Mouse (Mus musculus): Measurements from ENCODE around the gene Cd82. TPM values are rescaled to one million over a fixed set of nuclear protein-coding genes. Genes with fewer than 3 reads are reported as not detected.

The Cd82 gene
- polyA plus RNA-seq, 1 experiment from 2014 or later: 17.4 TPM

- Histone ChIP-seq H3K4me3 (ENCODE audit: low read length) (no peak overlapping the region), H3K9ac (ENCODE audit: low read depth, low read length) (no peak overlapping the region), H3K27ac (ENCODE audit: low read depth, low read length) (no peak overlapping the region), H3K27me3 (ENCODE audit: control insufficient read depth, insufficient read depth, low read length) (no peaks in the 10 kb centered on the region), H3K4me1 (ENCODE audit: control insufficient read depth, insufficient read depth, low read length) (no peaks in the 10 kb centered on the region), H3K4me2 (replicated peaks; ENCODE audit: low read depth, low read length) (no peak overlapping the region), H3K9me3 (ENCODE audit: control insufficient read depth, low read length) (no peaks in the 10 kb centered on the region), H3K36me3 (ENCODE audit: control insufficient read depth, insufficient read depth, low read length) (no peaks in the 10 kb centered on the region)
- WGBS: 76% methylated on average over 3 of the region's 3 CpGs
- ATAC-seq (ENCODE audit: low FRiP score, low TSS enrichment): no peak
Observed at GRCm38 (mm10) chr2:93493541-93493940, 30.6 kb upstream of the Cd82 start.

GRCm38 (mm10) chr2:93490516-93490915, 27.6 kb upstream of the Cd82 start:
- Histone ChIP-seq H3K27ac (ENCODE audit: low read depth, low read length) (no peak overlapping the region), H3K4me1 (ENCODE audit: control insufficient read depth, insufficient read depth, low read length) (no peaks in the 10 kb centered on the region), H3K9ac (ENCODE audit: low read depth, low read length) (no peak overlapping the region), H3K27me3 (ENCODE audit: control insufficient read depth, insufficient read depth, low read length) (no peaks in the 10 kb centered on the region), H3K9me3 (ENCODE audit: control insufficient read depth, low read length) (no peaks in the 10 kb centered on the region), H3K4me3 (ENCODE audit: low read length) (no peak overlapping the region), H3K4me2 (replicated peaks; ENCODE audit: low read depth, low read length) (no peak overlapping the region), H3K36me3 (ENCODE audit: control insufficient read depth, insufficient read depth, low read length) (no peaks in the 10 kb centered on the region)
- no peak for ATAC-seq (ENCODE audit: low FRiP score, low TSS enrichment)
- 71% methylated on average over 2 of the region's 2 CpGs for WGBS

GRCm38 (mm10) chr2:93488911-93489587, 26.1 kb upstream of the Cd82 start:
- H3K27me3 ChIP-seq (ENCODE audit: control insufficient read depth, insufficient read depth, low read length): no peaks in the 10 kb centered on the region

DNA sequence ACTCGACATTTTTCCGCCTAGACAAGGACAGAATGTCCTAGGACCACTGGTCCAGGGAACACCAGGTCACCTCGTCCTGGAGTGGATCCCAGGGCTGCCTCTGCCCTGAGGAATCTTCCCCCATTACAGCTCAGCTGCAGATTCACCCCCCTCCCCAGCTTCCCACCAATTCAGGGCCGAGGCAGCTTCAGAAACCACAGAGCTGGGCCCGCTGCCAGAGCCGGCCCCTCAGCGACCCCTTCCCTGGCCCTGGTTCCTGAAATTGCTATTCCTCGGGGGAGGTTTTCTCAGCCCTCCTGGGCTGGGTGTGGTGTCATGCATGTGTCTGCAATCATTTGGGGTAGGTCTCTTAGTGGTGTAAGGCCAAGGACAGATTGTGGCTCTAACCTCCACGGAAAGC, 22.5 kb upstream of the Cd82 start:
- H3K9me3 ChIP-seq (ENCODE audit: control insufficient read depth, low read length): no peaks in the 10 kb centered on the region
- no peak for ATAC-seq (ENCODE audit: low FRiP score, low TSS enrichment)
- 0 out of 2 replicates have a peak, but pooled peaks cover 3% of the 10 kb centered on the region for H3K4me1 ChIP-seq (ENCODE audit: control insufficient read depth, insufficient read depth, low read length)
- no peaks in the 10 kb centered on the region for H3K27me3 ChIP-seq (ENCODE audit: control insufficient read depth, insufficient read depth, low read length)
- H3K4me3 ChIP-seq (ENCODE audit: low read length): no peak overlapping the region
- 48% methylated on average over 9 of the region's 9 CpGs for WGBS
- no peak overlapping the region for H3K9ac ChIP-seq (ENCODE audit: low read depth, low read length)
- H3K4me2 ChIP-seq (replicated peaks; ENCODE audit: low read depth, low read length): no peak overlapping the region
- no peaks in the 10 kb centered on the region for H3K36me3 ChIP-seq (ENCODE audit: control insufficient read depth, insufficient read depth, low read length)
- H3K27ac ChIP-seq (ENCODE audit: low read depth, low read length): no peak overlapping the region

More at GRCm38 (mm10) chr2:93488911-93489587, 26.1 kb upstream of the Cd82 start:
- Histone ChIP-seq H3K4me1 (ENCODE audit: control insufficient read depth, insufficient read depth, low read length) (no peaks in the 10 kb centered on the region), H3K4me2 (replicated peaks; ENCODE audit: low read depth, low read length) (no peak overlapping the region), H3K36me3 (ENCODE audit: control insufficient read depth, insufficient read depth, low read length) (no peaks in the 10 kb centered on the region), H3K27ac (ENCODE audit: low read depth, low read length) (no peak overlapping the region), H3K4me3 (ENCODE audit: low read length) (no peak overlapping the region), H3K9me3 (ENCODE audit: control insufficient read depth, low read length) (no peaks in the 10 kb centered on the region), H3K9ac (ENCODE audit: low read depth, low read length) (no peak overlapping the region)
- 18% methylated on average over 19 of the region's 19 CpGs for WGBS
- ATAC-seq (ENCODE audit: low FRiP score, low TSS enrichment): peak; percentile 74

DNA sequence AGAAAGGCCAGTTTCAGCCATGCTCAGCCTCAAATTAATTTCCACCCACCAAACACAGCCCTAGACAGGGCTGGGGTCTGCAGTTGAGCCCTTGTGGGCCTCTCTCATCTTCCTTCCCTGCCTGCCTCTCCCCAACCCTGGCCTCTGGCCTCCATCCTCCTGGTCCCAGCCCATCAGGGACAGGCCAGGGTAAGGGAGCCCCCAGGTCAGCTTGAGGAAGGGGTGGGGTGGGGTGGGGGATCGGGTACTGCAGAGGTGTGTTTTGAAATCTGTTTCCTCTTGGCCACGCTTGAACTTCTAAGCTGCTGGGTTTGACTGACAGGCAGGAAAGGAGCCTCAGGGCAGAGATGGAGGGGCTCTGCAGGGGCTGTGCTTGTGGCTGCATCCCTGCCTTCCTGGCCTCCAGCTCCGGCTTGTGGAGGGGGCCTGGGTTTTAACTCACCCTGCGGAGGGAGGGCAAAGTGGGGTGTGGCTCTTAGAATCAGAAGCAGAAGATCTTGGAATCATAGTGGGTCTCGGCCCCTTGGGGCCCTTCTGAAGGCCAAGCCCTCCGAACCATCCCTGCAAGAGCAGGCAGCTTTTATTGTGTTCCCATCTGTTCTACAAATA, 19.2 kb upstream of the Cd82 start:
- H3K4me3 ChIP-seq (ENCODE audit: low read length): no peak overlapping the region
- no peak for ATAC-seq (ENCODE audit: low FRiP score, low TSS enrichment)
- no peak overlapping the region for H3K4me2 ChIP-seq (replicated peaks; ENCODE audit: low read depth, low read length)
- no peaks in the 10 kb centered on the region for H3K9me3 ChIP-seq (ENCODE audit: control insufficient read depth, low read length)
- no peak overlapping the region for H3K27ac ChIP-seq (ENCODE audit: low read depth, low read length)
- WGBS: 40% methylated on average over 6 of the region's 6 CpGs
- 0 out of 2 replicates have a peak, but pooled peaks cover 3% of the 10 kb centered on the region for H3K4me1 ChIP-seq (ENCODE audit: control insufficient read depth, insufficient read depth, low read length)
- no peaks in the 10 kb centered on the region for H3K27me3 ChIP-seq (ENCODE audit: control insufficient read depth, insufficient read depth, low read length)
- no peaks in the 10 kb centered on the region for H3K36me3 ChIP-seq (ENCODE audit: control insufficient read depth, insufficient read depth, low read length)
- no peak overlapping the region for H3K9ac ChIP-seq (ENCODE audit: low read depth, low read length)

DNA sequence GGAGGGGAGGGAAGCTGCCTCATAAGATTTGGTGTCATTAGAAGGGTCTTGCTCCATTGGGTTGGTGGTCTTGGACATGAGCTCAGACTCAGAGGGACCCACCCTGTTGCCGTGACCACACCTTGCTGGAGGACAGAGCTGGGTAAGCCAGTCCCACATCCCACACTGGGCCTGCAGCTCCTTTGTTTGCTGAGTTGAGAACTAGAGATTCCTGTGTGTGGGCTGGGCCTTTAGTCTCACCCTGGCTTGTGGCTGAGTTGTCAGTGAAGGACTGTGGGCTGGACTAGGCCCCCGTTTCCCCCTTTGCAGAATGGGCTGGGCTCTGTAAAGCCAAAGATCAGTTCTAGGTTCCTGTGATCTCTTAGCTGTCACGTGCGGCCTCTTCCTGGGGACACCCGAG, 15.8 kb upstream of the Cd82 start:
- Histone ChIP-seq H3K27ac (ENCODE audit: low read depth, low read length) (no peak overlapping the region), H3K9me3 (ENCODE audit: control insufficient read depth, low read length) (no peaks in the 10 kb centered on the region), H3K36me3 (ENCODE audit: control insufficient read depth, insufficient read depth, low read length) (no peaks in the 10 kb centered on the region), H3K9ac (ENCODE audit: low read depth, low read length) (no peak overlapping the region), H3K4me1 (ENCODE audit: control insufficient read depth, insufficient read depth, low read length) (0 out of 2 replicates have a peak, but pooled peaks cover 3% of the 10 kb centered on the region), H3K4me3 (ENCODE audit: low read length) (no peak overlapping the region), H3K27me3 (ENCODE audit: control insufficient read depth, insufficient read depth, low read length) (no peaks in the 10 kb centered on the region; the same call in 1 of the 2 replicates), H3K4me2 (replicated peaks; ENCODE audit: low read depth, low read length) (no peak overlapping the region)
- WGBS: 67% methylated on average over 5 of the region's 5 CpGs
- ATAC-seq (ENCODE audit: low FRiP score, low TSS enrichment): no peak

- Histone ChIP-seq H3K4me2 (replicated peaks; ENCODE audit: low read depth, low read length) (no peak overlapping the region), H3K9ac (ENCODE audit: low read depth, low read length) (no peak overlapping the region), H3K9me3 (ENCODE audit: control insufficient read depth, low read length) (no peaks in the 10 kb centered on the region), H3K36me3 (ENCODE audit: control insufficient read depth, insufficient read depth, low read length) (no peaks in the 10 kb centered on the region), H3K27ac (ENCODE audit: low read depth, low read length) (no peak overlapping the region), H3K27me3 (ENCODE audit: control insufficient read depth, insufficient read depth, low read length) (no peaks in the 10 kb centered on the region; the same call in 1 of the 2 replicates), H3K4me1 (ENCODE audit: control insufficient read depth, insufficient read depth, low read length) (0 out of 2 replicates have a peak, but pooled peaks cover 3% of the 10 kb centered on the region), H3K4me3 (ENCODE audit: low read length) (no peak overlapping the region)
- WGBS: 47% methylated on average over 7 of the region's 7 CpGs
- ATAC-seq (ENCODE audit: low FRiP score, low TSS enrichment): peak; percentile 61; the same call in 1 of the 2 replicates
Observed at GRCm38 (mm10) chr2:93477519-93477918, 14.6 kb upstream of the Cd82 start.

- H3K4me2 ChIP-seq (replicated peaks; ENCODE audit: low read depth, low read length): no peak overlapping the region
- H3K9me3 ChIP-seq (ENCODE audit: control insufficient read depth, low read length): no peaks in the 10 kb centered on the region
- H3K27me3 ChIP-seq (ENCODE audit: control insufficient read depth, insufficient read depth, low read length): no peaks in the 10 kb centered on the region; the same call in 1 of the 2 replicates
- ATAC-seq (ENCODE audit: low FRiP score, low TSS enrichment): no peak
- H3K36me3 ChIP-seq (ENCODE audit: control insufficient read depth, insufficient read depth, low read length): no peaks in the 10 kb centered on the region
- no peak overlapping the region for H3K9ac ChIP-seq (ENCODE audit: low read depth, low read length)
- no peak overlapping the region for H3K27ac ChIP-seq (ENCODE audit: low read depth, low read length)
- H3K4me1 ChIP-seq (ENCODE audit: control insufficient read depth, insufficient read depth, low read length): no peaks in the 10 kb centered on the region
- no peak overlapping the region for H3K4me3 ChIP-seq (ENCODE audit: low read length)
- WGBS: 66% methylated on average over 7 of the region's 7 CpGs
Observed at GRCm38 (mm10) chr2:93476487-93476886, 13.5 kb upstream of the Cd82 start.

DNA sequence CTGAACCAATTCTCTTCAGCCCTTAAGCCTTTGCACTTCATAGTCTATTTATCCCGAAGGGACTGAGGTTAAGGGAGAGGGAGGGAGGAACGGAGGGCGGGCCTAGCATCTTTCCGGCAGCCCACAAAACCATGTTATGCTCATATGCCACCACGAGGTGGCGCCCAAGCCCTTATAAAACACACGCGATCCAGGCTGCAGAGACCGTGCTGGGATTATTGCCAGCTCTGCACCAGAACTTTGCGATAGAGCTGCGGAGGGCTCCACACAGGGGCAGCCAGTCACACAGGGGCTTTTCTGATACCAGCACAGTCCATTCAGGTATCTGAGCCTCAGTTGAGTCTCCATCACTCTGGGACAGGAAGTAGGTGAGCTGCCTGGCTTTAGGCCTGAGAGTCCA, 12.1 kb upstream of the Cd82 start:
- no peak overlapping the region for H3K27ac ChIP-seq (ENCODE audit: low read depth, low read length)
- H3K4me2 ChIP-seq (replicated peaks; ENCODE audit: low read depth, low read length): no peak overlapping the region
- 0% methylated on average over 11 of the region's 11 CpGs for WGBS
- 0 out of 2 replicates have a peak, but pooled peaks cover 9% of the 10 kb centered on the region for H3K4me1 ChIP-seq (ENCODE audit: control insufficient read depth, insufficient read depth, low read length)
- ATAC-seq (ENCODE audit: low FRiP score, low TSS enrichment): peak; percentile 37; the same call in 1 of the 2 replicates
- no peak overlapping the region for H3K4me3 ChIP-seq (ENCODE audit: low read length)
- H3K27me3 ChIP-seq (ENCODE audit: control insufficient read depth, insufficient read depth, low read length): no peaks in the 10 kb centered on the region; the same call in 1 of the 2 replicates
- no peaks in the 10 kb centered on the region for H3K9me3 ChIP-seq (ENCODE audit: control insufficient read depth, low read length)
- H3K36me3 ChIP-seq (ENCODE audit: control insufficient read depth, insufficient read depth, low read length): no peaks in the 10 kb centered on the region
- H3K9ac ChIP-seq (ENCODE audit: low read depth, low read length): no peak overlapping the region
